Mouse (Mus musculus) cerebellum, adult 2 months (tissue): ENCODE data around the gene Eif6. TPM values are rescaled to one million over a fixed set of nuclear protein-coding genes. Genes with fewer than 3 reads are reported as not detected.
"Not testable (repeated sequence)": the region's sequence is repeated elsewhere in the genome, so short reads cannot be mapped to it uniquely, and the experiment has no call there.

Experiments
- DNase-seq, 2 experiments: peaks; one replicate each; pipeline ENCODE4 v3.0.0; 2021
- H3K27ac ChIP-seq: fragments of 200-500 bp; 2 replicates; pipeline ENCODE4 v1.5.1; 2012; ENCODE audit warnings: low read length, control low read depth, inconsistent platforms; ENCODE audit not compliant: insufficient read depth
- H3K27me3 ChIP-seq: fragments of 200-500 bp; 2 replicates; pipeline ENCODE4 v1.6.1; 2012; ENCODE audit warnings: inconsistent platforms, mild to moderate bottlenecking, low read length, moderate library complexity; ENCODE audit not compliant: control insufficient read depth, insufficient read depth
- H3K4me1 ChIP-seq: fragments of 200-500 bp; 2 replicates; pipeline ENCODE4 v1.6.1; 2011; ENCODE audit warnings: low read length; ENCODE audit not compliant: control insufficient read depth, insufficient read depth
- H3K4me3 ChIP-seq: fragments of 200-500 bp; replicated peaks from 2 replicates; pipeline ENCODE3; 2011; ENCODE audit warnings: mild to moderate bottlenecking, low read depth, low read length, control low read depth; ENCODE audit not compliant: insufficient read depth
- CTCF ChIP-seq: fragments of 200-500 bp; IDR thresholded peaks from 2 replicates; pipeline ENCODE4 v1.5.1; 2011; ENCODE audit warnings: low read depth, mild to moderate bottlenecking, control low read depth, low read length, moderate library complexity, borderline replicate concordance; ENCODE audit not compliant: insufficient read depth
- POLR2A ChIP-seq: fragments of 200-500 bp; IDR thresholded peaks from 2 replicates; pipeline ENCODE4 v1.6.1; 2011; ENCODE audit warnings: low read length, control low read depth, borderline replicate concordance; ENCODE audit not compliant: insufficient read depth
- WGBS: fragments of 180-500 bp; shearing (Covaris S2); methylation state at CpG from one replicate; pipeline ENCODE4 v1.1.7; 2018; 5-methylcytosine and 5-hydroxymethylcytosine counted together
- polyA plus RNA-seq: library from polyadenylated mRNA; depleted of rRNA; stranded (reverse); fragments of >200 nt; gene quantifications from 2 replicates; pipeline ENCODE4 v1.2.3, GENCODE M21; 2012

The Eif6 gene
- polyA plus RNA-seq, 1 experiment, result 84.9 TPM

- no peak overlapping the region for H3K27ac ChIP-seq
- no peak overlapping the region for H3K4me3 ChIP-seq
- no peaks in the 10 kb centered on the region for H3K4me1 ChIP-seq
- TF ChIP-seq POLR2A (no peak), CTCF (no peak)
- WGBS, result 78% methylated on average over 4 of the region's 4 CpGs
- no peak for DNase-seq
- H3K27me3 ChIP-seq, result no peaks in the 10 kb centered on the region
Observed at GRCm38 (mm10) chr2:155838961-155839360, 12.2 kb upstream of the Eif6 start.

- DNase-seq, result no peak
- no peak overlapping the region for H3K4me3 ChIP-seq
- H3K27ac ChIP-seq, result no peak overlapping the region
- H3K27me3 ChIP-seq, result no peaks in the 10 kb centered on the region
- H3K4me1 ChIP-seq, result no peaks in the 10 kb centered on the region
- TF ChIP-seq POLR2A (no peak), CTCF (no peak)
- 75% methylated on average over 3 of the region's 3 CpGs for WGBS
Observed at GRCm38 (mm10) chr2:155837961-155838360, 11.2 kb upstream of the Eif6 start.

GRCm38 (mm10) chr2:155834732-155835131 is 8.0 kb upstream of the Eif6 start, which contains the start of gene Fam83c:
Gene Fam83c, minus strand, starts transcription at chr2:155834854.
- DNase-seq, result no peak
- TF ChIP-seq POLR2A (no peak), CTCF (no peak)
- Histone ChIP-seq H3K27ac (no peak within 1 kb of the TSS), H3K4me3 (no peak within 1 kb of the TSS), H3K27me3 (no peaks in the 10 kb centered on the region), H3K4me1 (no peaks in the 10 kb centered on the region)
- WGBS, result 52% methylated on average over 9 of the region's 9 CpGs

GRCm38 (mm10) chr2:155832087-155832486 is 5.4 kb upstream of the Eif6 start:
- not testable (repeated sequence) for H3K4me3 ChIP-seq, H3K27ac ChIP-seq, H3K4me1 ChIP-seq, H3K27me3 ChIP-seq, DNase-seq
- peak; percentile 20; the same call in 1 of the 2 replicates for TF ChIP-seq CTCF
- 51% methylated on average over 1 of the region's 1 CpGs for WGBS

GRCm38 (mm10) chr2:155831302-155831701 is 4.6 kb upstream of the Eif6 start:
- H3K4me3 ChIP-seq, result no peak overlapping the region
- no peak overlapping the region for H3K27ac ChIP-seq
- H3K4me1 ChIP-seq, result no peaks in the 10 kb centered on the region
- no peak for DNase-seq
- 63% methylated on average over 9 of the region's 9 CpGs for WGBS
- H3K27me3 ChIP-seq, result no peaks in the 10 kb centered on the region
- no peak for TF ChIP-seq CTCF
- no peak for TF ChIP-seq POLR2A

DNA sequence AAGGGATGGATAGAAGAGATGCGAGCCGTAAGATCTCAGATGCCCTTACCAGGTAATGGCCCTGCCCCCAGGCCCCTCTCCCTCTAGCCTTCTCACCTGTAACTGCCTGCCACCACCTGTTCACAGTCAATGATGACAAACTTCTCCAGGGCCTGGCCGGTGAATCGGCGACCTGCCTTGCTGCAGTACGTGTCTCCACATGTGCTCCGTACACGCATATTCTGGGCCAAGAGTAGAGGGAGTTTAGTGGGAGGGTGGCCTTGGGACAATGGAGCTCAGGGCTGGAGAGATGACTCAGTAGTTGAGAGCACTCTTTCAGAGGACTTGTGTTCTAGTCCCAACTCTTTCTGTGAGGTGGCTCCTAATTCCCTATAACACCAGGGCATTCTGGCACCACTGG is 4.1 kb upstream of the Eif6 start:
- 91% methylated on average over 8 of the region's 8 CpGs for WGBS
- no peak overlapping the region for H3K4me3 ChIP-seq
- no peak overlapping the region for H3K27ac ChIP-seq
- H3K27me3 ChIP-seq, result no peaks in the 10 kb centered on the region
- DNase-seq, result no peak
- H3K4me1 ChIP-seq, result no peaks in the 10 kb centered on the region
- TF ChIP-seq POLR2A (no peak), CTCF (no peak)

GRCm38 (mm10) chr2:155825904-155826629 is 658 bp downstream of the Eif6 start:
- H3K4me1 ChIP-seq, result no peaks in the 10 kb centered on the region
- no peaks in the 10 kb centered on the region for H3K27me3 ChIP-seq
- TF ChIP-seq POLR2A (no peak), CTCF (no peak)
- DNase-seq, result peak in 1 of 2 experiments; percentile 16
- WGBS, result 1% methylated on average over 52 of the region's 52 CpGs
- H3K4me3 ChIP-seq, result peak overlapping the region; percentile 66
- H3K27ac ChIP-seq, result no peak overlapping the region

- TF ChIP-seq CTCF (no peak), POLR2A (no peak)
- Histone ChIP-seq H3K27me3 (no peaks in the 10 kb centered on the region), H3K4me3 (no peak overlapping the region), H3K4me1 (peaks cover 4% of the 10 kb centered on the region; the same call in 1 of the 2 replicates), H3K27ac (no peak overlapping the region)
- 90% methylated on average over 8 of the region's 8 CpGs for WGBS
- peak in 1 of 2 experiments; percentile 25 for DNase-seq
Observed at GRCm38 (mm10) chr2:155823722-155824121, 3.0 kb downstream of the Eif6 start.
